Mouse (Mus musculus) E14TG2a.4 (cell line): ENCODE data around the gene E130114P18Rik.

Experiments used
- CTCF ChIP-seq: conservative IDR thresholded peaks from 2 replicates; pipeline ENCODE4 v1.5.1; 2014; ENCODE audit warnings: low read length
- NANOG ChIP-seq: IDR thresholded peaks from 2 replicates; pipeline ENCODE4 v1.6.1; 2014; ENCODE audit warnings: borderline replicate concordance, low read length, mixed read lengths
- POU5F1 ChIP-seq: IDR thresholded peaks from 2 replicates; pipeline ENCODE4 v1.6.1; 2014; ENCODE audit warnings: low read length, borderline replicate concordance

DNA sequence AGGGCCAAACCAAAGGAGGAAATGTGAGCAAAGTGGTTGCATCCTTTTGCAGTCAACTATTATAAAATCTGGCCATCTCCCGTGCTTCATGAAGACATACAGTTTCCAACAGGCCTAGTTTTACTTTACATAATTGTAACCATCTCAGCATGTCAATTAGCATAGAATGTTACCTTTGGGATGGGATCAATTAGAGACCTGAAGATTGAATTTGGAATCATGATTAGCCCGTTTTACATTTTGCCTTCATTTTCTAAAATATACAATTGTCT lies 129.5 kb downstream of the E130114P18Rik start:
- TF ChIP-seq CTCF = no peak
- no peak for TF ChIP-seq NANOG
- TF ChIP-seq POU5F1 = no peak
